Mouse (Mus musculus) CH12.LX (cell line): ENCODE results near the gene Asb7. TPM values are rescaled to one million over a fixed set of nuclear protein-coding genes. Genes with fewer than 3 reads are reported as not detected.

Experiments
- DNase-seq: peaks from one replicate; pipeline ENCODE4 v3.0.0-alpha.2; 2013; ENCODE audit errors: extremely low read depth
- H3K27ac ChIP-seq: 2 replicates; pipeline ENCODE4 v1.5.1; 2012; ENCODE audit warnings: low read depth, mild to moderate bottlenecking, control low read depth, moderate library complexity; ENCODE audit not compliant: insufficient read depth
- H3K27me3 ChIP-seq: replicated peaks from 2 replicates; pipeline ENCODE3; 2012; ENCODE audit warnings: inconsistent platforms
- H3K36me3 ChIP-seq, 2 experiments: replicated peaks in 1 of 2; 2 replicates each; pipeline versions ENCODE3 to v1.6.1; 2012; ENCODE audit warnings: inconsistent platforms in 1 of 2, low read length in 1 of 2, mild to moderate bottlenecking in 1 of 2, mixed read lengths in 1 of 2, moderate library complexity in 1 of 2; ENCODE audit not compliant: control insufficient read depth in 1 of 2, insufficient read depth in 1 of 2
- H3K4me1 ChIP-seq, 2 experiments: 2 replicates each; pipeline ENCODE4 v1.6.1; 2012; ENCODE audit warnings: inconsistent platforms in 1 of 2, moderate library complexity in 1 of 2; ENCODE audit not compliant: insufficient read depth in 2 of 2, control insufficient read depth in 1 of 2
- H3K4me2 ChIP-seq: 2 replicates; pipeline ENCODE4 v1.6.1; 2012; ENCODE audit warnings: low read depth, mild to moderate bottlenecking, control low read depth; ENCODE audit not compliant: poor library complexity, insufficient read depth, severe bottlenecking
- H3K4me3 ChIP-seq, 3 experiments: fragments of 150-350 bp in 1 of 3; sonication (generic) in 1 of 3; replicated peaks in 1 of 3; 2 replicates each; pipeline versions ENCODE3 to v1.5.1; 2011 to 2012; ENCODE audit warnings: low read depth in 2 of 3, low read length in 2 of 3, mild to moderate bottlenecking in 2 of 3, moderate library complexity in 2 of 3, control low read depth in 1 of 3, improper control_type of control experiment in 1 of 3, inconsistent platforms in 1 of 3, mixed read lengths in 1 of 3; ENCODE audit not compliant: poor library complexity in 1 of 3
- H3K79me2 ChIP-seq: replicated peaks from 2 replicates; pipeline ENCODE4 v1.6.1; 2012; ENCODE audit warnings: mild to moderate bottlenecking, moderate library complexity; ENCODE audit not compliant: control insufficient read depth, poor library complexity, insufficient read depth, severe bottlenecking; ENCODE audit errors: extremely low read depth
- H3K9ac ChIP-seq: 2 replicates; pipeline ENCODE4 v1.6.1; 2012; ENCODE audit warnings: low read depth, mild to moderate bottlenecking, control low read depth, moderate library complexity; ENCODE audit not compliant: insufficient read depth
- H3K9me3 ChIP-seq: replicated peaks from 2 replicates; pipeline ENCODE3; 2012; ENCODE audit warnings: low read length, inconsistent platforms, mixed read lengths
- E2F4 ChIP-seq: IDR thresholded peaks from 2 replicates; pipeline ENCODE4 v1.6.1; 2011; ENCODE audit warnings: low read depth, low read length, improper control_type of control experiment; ENCODE audit not compliant: insufficient replicate concordance
- EP300 ChIP-seq: IDR thresholded peaks from 2 replicates; pipeline ENCODE4 v1.6.1; 2011; ENCODE audit warnings: low read length, improper control_type of control experiment
- ETS1 ChIP-seq: conservative IDR thresholded peaks from 2 replicates; pipeline ENCODE4 v1.6.1; 2012; ENCODE audit warnings: low read depth, mild to moderate bottlenecking, inconsistent platforms, low read length, improper control_type of control experiment, moderate library complexity
- GABPA ChIP-seq: IDR thresholded peaks from 2 replicates; pipeline ENCODE4 v1.6.1; 2012; ENCODE audit warnings: low read depth, low read length, improper control_type of control experiment, inconsistent platforms; ENCODE audit not compliant: insufficient replicate concordance
- JUND ChIP-seq: conservative IDR thresholded peaks from 2 replicates; pipeline ENCODE4 v1.6.1; 2011; ENCODE audit warnings: low read depth, low read length, improper control_type of control experiment
- KAT2A ChIP-seq: IDR thresholded peaks from 2 replicates; pipeline ENCODE4 v1.6.1; 2012; ENCODE audit warnings: low read length, improper control_type of control experiment, inconsistent platforms; ENCODE audit not compliant: insufficient replicate concordance
- MAFK ChIP-seq: IDR thresholded peaks from 2 replicates; pipeline ENCODE4 v1.6.1; 2011; ENCODE audit warnings: low read length, improper control_type of control experiment; ENCODE audit not compliant: insufficient replicate concordance
- MAX ChIP-seq: IDR thresholded peaks from 2 replicates; pipeline ENCODE4 v1.6.1; 2011; ENCODE audit warnings: low read length, improper control_type of control experiment
- MAZ ChIP-seq: IDR thresholded peaks from 2 replicates; pipeline ENCODE4 v1.6.1; 2012; ENCODE audit warnings: low read depth, mild to moderate bottlenecking, inconsistent platforms, low read length, improper control_type of control experiment, moderate library complexity
- MEF2A ChIP-seq: IDR thresholded peaks from 2 replicates; pipeline ENCODE4 v1.6.1; 2014; ENCODE audit warnings: low read depth, mild to moderate bottlenecking, inconsistent platforms, low read length, improper control_type of control experiment, borderline replicate concordance
- MXI1 ChIP-seq: IDR thresholded peaks from 2 replicates; pipeline ENCODE4 v1.6.1; 2011; ENCODE audit warnings: mild to moderate bottlenecking, low read depth, low read length, improper control_type of control experiment
- MYC ChIP-seq: IDR thresholded peaks from 2 replicates; pipeline ENCODE4 v1.6.1; 2011; ENCODE audit warnings: low read depth, mild to moderate bottlenecking, improper control_type of control experiment, low read length
- NELFE ChIP-seq: IDR thresholded peaks from 2 replicates; pipeline ENCODE4 v1.6.1; 2011; ENCODE audit warnings: low read depth, low read length, improper control_type of control experiment
- NRF1 ChIP-seq: IDR thresholded peaks from 2 replicates; pipeline ENCODE4 v1.6.1; 2014; ENCODE audit warnings: low read depth, mild to moderate bottlenecking, inconsistent platforms, low read length, improper control_type of control experiment, moderate library complexity
- PAX5 ChIP-seq: IDR thresholded peaks from 2 replicates; pipeline ENCODE4 v1.6.1; 2012; ENCODE audit warnings: low read length, inconsistent platforms, mixed read lengths
- POLR2A ChIP-seq: IDR thresholded peaks from 2 replicates; pipeline ENCODE4 v1.6.1; 2011; ENCODE audit warnings: low read depth, mild to moderate bottlenecking, improper control_type of control experiment, low read length
- POLR2AphosphoS2 ChIP-seq: IDR thresholded peaks from 2 replicates; pipeline ENCODE4 v1.6.1; 2011; ENCODE audit warnings: low read depth, low read length, improper control_type of control experiment
- RAD21 ChIP-seq: IDR thresholded peaks from 2 replicates; pipeline ENCODE4 v1.6.1; 2011; ENCODE audit warnings: low read depth, mild to moderate bottlenecking, low read length, improper control_type of control experiment, moderate library complexity
- RCOR1 ChIP-seq: conservative IDR thresholded peaks from 2 replicates; pipeline ENCODE4 v1.6.1; 2012; ENCODE audit warnings: low read depth, mild to moderate bottlenecking, inconsistent platforms, low read length, improper control_type of control experiment
- SIN3A ChIP-seq: IDR thresholded peaks from 2 replicates; pipeline ENCODE4 v1.6.1; 2012; ENCODE audit warnings: low read length, improper control_type of control experiment, inconsistent platforms
- SMC3 ChIP-seq: IDR thresholded peaks from 2 replicates; pipeline ENCODE4 v1.6.1; 2011; ENCODE audit warnings: low read depth, low read length, improper control_type of control experiment
- TBP ChIP-seq: conservative IDR thresholded peaks from 2 replicates; pipeline ENCODE4 v1.6.1; 2011; ENCODE audit warnings: low read depth, low read length, improper control_type of control experiment
- UBTF ChIP-seq: IDR thresholded peaks from 2 replicates; pipeline ENCODE4 v1.6.1; 2012; ENCODE audit warnings: low read depth, mild to moderate bottlenecking, inconsistent platforms, low read length, improper control_type of control experiment, moderate library complexity
- USF1 ChIP-seq: IDR thresholded peaks from 2 replicates; pipeline ENCODE4 v1.6.1; 2014; ENCODE audit warnings: low read depth, mild to moderate bottlenecking, inconsistent platforms, low read length, improper control_type of control experiment
- USF2 ChIP-seq: conservative IDR thresholded peaks from 2 replicates; pipeline ENCODE4 v1.6.1; 2011; ENCODE audit warnings: low read depth, low read length, improper control_type of control experiment
- ZC3H11A ChIP-seq: IDR thresholded peaks from 2 replicates; pipeline ENCODE4 v1.6.1; 2012; ENCODE audit warnings: low read depth, mild to moderate bottlenecking, inconsistent platforms, low read length, improper control_type of control experiment
- ZNF384 ChIP-seq: IDR thresholded peaks from 2 replicates; pipeline ENCODE4 v1.6.1; 2012; ENCODE audit warnings: low read depth, low read length, improper control_type of control experiment, inconsistent platforms
- dilution Hi-C: fragments of 300-500 bp; cut with MboI; formaldehyde crosslinking; loops from 2 replicates; pipeline ENCODE4 v1.14.3; 2020; ENCODE audit warnings: low sequenced_read_pairs; ENCODE audit not compliant: extremely low pct_unique_long_range_greater_than_20kb, extremely low pct_ligation_motif_present
- in situ Hi-C: fragments of 300-500 bp; cut with MboI; formaldehyde crosslinking; loops from 3 replicates; pipeline ENCODE4 v1.14.3; 2019; ENCODE audit warnings: low sequenced_read_pairs, low pct_ligation_motif_present, low pct_unique_long_range_greater_than_20kb, mixed read lengths
- polyA plus RNA-seq: library from polyadenylated mRNA; unstranded; fragments of >175 nt; gene quantifications from 2 replicates; pipeline ENCODE4 v1.2.1, GENCODE M21; 2012; ENCODE audit warnings: low read depth; ENCODE audit not compliant: insufficient read length
- total RNA-seq, 2 experiments: library from RNA; depleted of rRNA; stranded (reverse); fragments of 300-350 nt in 1 of 2; fragments of >200 nt in 1 of 2; gene quantifications; 2 replicates each; pipeline ENCODE4 v1.2.3; 2012 to 2014

Asb7 gene
- total and polyA plus RNA-seq, 3 experiments, result 5.5 to 6.6 (median 6.2) TPM

GRCm38 (mm10) chr7:66733431-66733830, 44.0 kb upstream of the Asb7 start:
- H3K9ac ChIP-seq, result no peak overlapping the region
- TF ChIP-seq PAX5 (no peak), POLR2A (no peak), NRF1 (no peak), RCOR1 (no peak), MEF2A (no peak), EP300 (no peak), MAX (no peak), MAFK (no peak), RAD21 (no peak), POLR2AphosphoS2 (no peak), SIN3A (no peak), MYC (no peak), USF2 (no peak), MAZ (no peak), GABPA (no peak)

GRCm38 (mm10) chr7:66729232-66729631, 39.8 kb upstream of the Asb7 start:
- no peaks in the 10 kb centered on the region for H3K36me3 ChIP-seq
- H3K4me3 ChIP-seq, result no peak overlapping the region
- H3K4me1 ChIP-seq, result no peaks in the 10 kb centered on the region
- dilution Hi-C loops, result no loop called here
- TF ChIP-seq MXI1 (no peak), KAT2A (no peak), USF1 (no peak), ZNF384 (no peak), ETS1 (no peak), TBP (no peak), RCOR1 (no peak), JUND (no peak), RAD21 (no peak), ZC3H11A (no peak), PAX5 (no peak), NELFE (no peak), MYC (no peak), E2F4 (no peak), NRF1 (no peak), SMC3 (no peak), GABPA (no peak), UBTF (no peak)
- TF ChIP-seq, all 38 proteins: peak for 0
- Histone ChIP-seq H3K79me2 (no peaks in the 10 kb centered on the region), H3K9ac (no peak overlapping the region), H3K4me2 (no peak overlapping the region), H3K9me3 (no peaks in the 10 kb centered on the region), H3K27me3 (no peaks in the 10 kb centered on the region), H3K27ac (no peak overlapping the region)
- DNase-seq, result no peak
- in situ Hi-C loops, result no loop called here

More at GRCm38 (mm10) chr7:66733431-66733830, 44.0 kb upstream of the Asb7 start:
- Histone ChIP-seq H3K79me2 (no peaks in the 10 kb centered on the region), H3K4me3 (no peak overlapping the region), H3K4me2 (no peak overlapping the region), H3K9me3 (no peaks in the 10 kb centered on the region), H3K27ac (no peak overlapping the region), H3K27me3 (no peaks in the 10 kb centered on the region), H3K4me1 (no peaks in the 10 kb centered on the region), H3K36me3 (no peaks in the 10 kb centered on the region)
- in situ Hi-C loops (no loop called here), dilution Hi-C loops (no loop called here)
- DNase-seq, result no peak
